Mouse (Mus musculus): ENCODE measurements around the gene Sirt3.

GRCm38 (mm10) chr7:140848591-140848990 lies 33.5 kb downstream of the Sirt3 start:
- TF ChIP-seq CTCF (IDR thresholded peaks at IDR 0.05; ENCODE audit: extremely low read depth, insufficient read length, insufficient replicate concordance, low read depth, low read length) (no peak), POLR2A (IDR thresholded peaks at IDR 0.05; ENCODE audit: low read depth, low read length) (no peak)

All from small intestine, adult 2 months (tissue).